Mouse (Mus musculus) bone marrow macrophage, adult 2 months (primary cell): Measurements from ENCODE around the gene Clptm1.
A peak's percentile ranks its signal among the peaks of the same experiment; 100 is the strongest.

Experiments used
- CTCF ChIP-seq: IDR thresholded peaks from 2 replicates; pipeline ENCODE4 v1.5.1; 2012; ENCODE audit warnings: low read depth, mild to moderate bottlenecking, low read length, moderate library complexity
- POLR2A ChIP-seq: IDR thresholded peaks from 2 replicates; pipeline ENCODE4 v1.6.1; 2012; ENCODE audit warnings: mild to moderate bottlenecking, low read depth, low read length, borderline replicate concordance

DNA sequence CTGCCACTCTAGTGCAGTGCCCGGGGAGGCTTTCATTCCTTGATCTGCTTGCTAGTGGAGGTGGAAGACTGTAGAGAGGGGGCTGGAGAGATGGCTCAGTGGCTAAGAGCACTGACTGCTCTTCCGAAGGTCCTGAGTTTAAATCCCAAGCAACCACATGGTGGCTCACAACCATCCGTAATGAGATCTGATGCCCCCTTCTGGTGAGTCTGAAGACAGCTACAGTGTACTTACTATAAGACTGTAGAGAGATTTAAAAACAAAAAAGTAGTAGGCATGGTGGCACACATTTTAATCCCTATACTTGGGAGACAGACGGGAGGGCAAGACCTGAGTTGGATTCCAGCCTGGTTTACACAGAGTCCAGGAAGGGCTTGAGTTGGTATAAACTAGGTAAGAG lies 47.6 kb upstream of the Clptm1 start:
- TF ChIP-seq POLR2A (no peak), CTCF (peak; percentile 26; the same call in 1 of the 2 replicates)
